Comparison of ENCODE assay signal across 20 mouse cellular contexts in the genomic region with DNA sequence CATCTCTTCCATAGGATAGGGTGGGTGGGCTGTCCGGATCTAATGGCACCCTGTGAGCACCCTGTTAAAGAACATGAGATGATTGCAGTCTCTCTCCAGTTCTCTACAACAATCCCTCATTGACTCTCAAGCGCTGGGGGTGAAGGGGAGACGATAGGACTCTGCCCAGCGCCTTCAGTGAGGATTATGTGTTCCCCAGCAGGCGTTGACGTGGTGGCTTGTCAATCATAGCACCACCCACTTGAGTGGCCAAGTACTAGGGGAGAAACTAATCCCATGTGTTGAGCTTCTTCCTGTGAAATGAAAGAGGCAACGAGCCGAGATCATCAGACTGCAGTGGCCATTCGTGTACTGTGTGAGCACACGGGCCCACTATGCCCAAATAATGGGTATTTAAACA. TPM values are rescaled to one million over a fixed set of nuclear protein-coding genes. Genes with fewer than 3 reads are reported as not detected.
DNase-seq lines count a peak whose midpoint lies in the region; ATAC-seq lines count a peak whose summit lies in the region.
"Had no signal": no experiment of that assay in that cellular context is flagged by ENCODE, and none has a peak within 500 bp of the region (broad histone marks: within the 10 kb centered on the region; RNA-seq: fewer than 3 reads in every experiment).

No protein-coding gene starts in this region.

- H3K9ac ChIP-seq in heart, embryonic 11.5 days (ENCODE audit: low read depth, low read length): no peak overlapping the region
- H3K9ac ChIP-seq in liver, embryonic 16.5 days (ENCODE audit: low read depth, low read length): no peak overlapping the region
- no peak overlapping the region for H3K9ac ChIP-seq in heart, embryonic 16.5 days (ENCODE audit: low read length)
- H3K9ac ChIP-seq: embryonic facial prominence, embryonic 13.5 days; forebrain, embryonic 13.5 days; forebrain, postnatal 0 days; hindbrain, embryonic 12.5 days had no signal

- 0 out of 2 replicates have a peak, but pooled peaks have one; percentile 46 for ATAC-seq in heart, embryonic 11.5 days (replicated peaks; ENCODE audit: insufficient number of reproducible peaks, low FRiP score, low TSS enrichment)
- ATAC-seq in liver, embryonic 16.5 days (ENCODE audit: low read depth): no peak
- peak; percentile 66 for ATAC-seq in heart, embryonic 16.5 days (replicated peaks; ENCODE audit: extremely low read depth, insufficient read depth, low FRiP score)
- ATAC-seq: forebrain, embryonic 13.5 days; forebrain, postnatal 0 days; hindbrain, embryonic 16.5 days had no signal

- no peak overlapping the region for H3K27ac ChIP-seq in heart, embryonic 11.5 days (ENCODE audit: low read depth, low read length)
- H3K27ac ChIP-seq in liver, embryonic 16.5 days (ENCODE audit: low read length): peak overlapping the region; percentile 30
- 0 out of 2 replicates have a peak overlapping the region, but pooled peaks have one; percentile 3 for H3K27ac ChIP-seq in heart, embryonic 16.5 days (ENCODE audit: low read length)
- H3K27ac ChIP-seq: embryonic facial prominence, embryonic 13.5 days; forebrain, embryonic 13.5 days; hindbrain, embryonic 12.5 days had no signal

- 41% methylated on average over 10 of the region's 10 CpGs for WGBS in heart, embryonic 11.5 days (ENCODE audit: insufficient replicate concordance)
- WGBS in liver, embryonic 16.5 days (ENCODE audit: insufficient replicate concordance): 78% methylated on average over 10 of the region's 10 CpGs
- 51% methylated on average over 10 of the region's 10 CpGs for WGBS in heart, embryonic 16.5 days

- H3K9me3 ChIP-seq in heart, embryonic 11.5 days (replicated peaks; ENCODE audit: control insufficient read depth, low read length): no peaks in the 10 kb centered on the region
- H3K9me3 ChIP-seq in liver, embryonic 16.5 days (replicated peaks; ENCODE audit: control insufficient read depth, low read length): no peaks in the 10 kb centered on the region
- H3K9me3 ChIP-seq in heart, embryonic 16.5 days (replicated peaks; ENCODE audit: control insufficient read depth, low read length): peaks cover 3% of the 10 kb centered on the region; the same call in 1 of the 2 replicates
- H3K9me3 ChIP-seq: embryonic facial prominence, embryonic 13.5 days; forebrain, embryonic 13.5 days; hindbrain, embryonic 12.5 days had no signal

- no peak overlapping the region; the same call in 1 of the 2 replicates for H3K4me2 ChIP-seq in heart, embryonic 11.5 days
- no peak overlapping the region for H3K4me2 ChIP-seq in liver, embryonic 16.5 days (ENCODE audit: low read depth, low read length)
- peak overlapping the region; percentile 25; the same call in 1 of the 2 replicates for H3K4me2 ChIP-seq in heart, embryonic 16.5 days (ENCODE audit: low read depth, low read length)
- H3K4me2 ChIP-seq: embryonic facial prominence, embryonic 13.5 days; forebrain, embryonic 13.5 days; hindbrain, embryonic 12.5 days had no signal

- no peaks in the 10 kb centered on the region for H3K27me3 ChIP-seq in heart, embryonic 11.5 days (ENCODE audit: control insufficient read depth, insufficient read depth, low read length)
- no peaks in the 10 kb centered on the region for H3K27me3 ChIP-seq in liver, embryonic 16.5 days (ENCODE audit: control insufficient read depth, insufficient read depth, low read depth, low read length)
- no peaks in the 10 kb centered on the region for H3K27me3 ChIP-seq in heart, embryonic 16.5 days (ENCODE audit: control insufficient read depth, insufficient read depth, low read length)
- H3K27me3 ChIP-seq: embryonic facial prominence, embryonic 13.5 days; forebrain, embryonic 13.5 days; hindbrain, embryonic 12.5 days had no signal

- H3K36me3 ChIP-seq in heart, embryonic 11.5 days (ENCODE audit: control insufficient read depth, insufficient read depth, low read length): no peaks in the 10 kb centered on the region
- H3K36me3 ChIP-seq in liver, embryonic 16.5 days (ENCODE audit: control insufficient read depth, insufficient read depth): no peaks in the 10 kb centered on the region; the same call in 1 of the 2 replicates
- H3K36me3 ChIP-seq in heart, embryonic 16.5 days (ENCODE audit: control insufficient read depth, insufficient read depth): no peaks in the 10 kb centered on the region
- H3K36me3 ChIP-seq: embryonic facial prominence, embryonic 13.5 days; hindbrain, embryonic 12.5 days had no signal

- peaks cover 39% of the 10 kb centered on the region for H3K4me1 ChIP-seq in heart, embryonic 11.5 days (ENCODE audit: control insufficient read depth, insufficient read depth, low read length)
- peaks cover 30% of the 10 kb centered on the region for H3K4me1 ChIP-seq in liver, embryonic 16.5 days (ENCODE audit: control insufficient read depth, low read depth, low read length)
- peaks cover 53% of the 10 kb centered on the region for H3K4me1 ChIP-seq in heart, embryonic 16.5 days (ENCODE audit: control insufficient read depth, insufficient read depth, low read length)

- no peak overlapping the region for H3K4me3 ChIP-seq in heart, embryonic 11.5 days (ENCODE audit: low read depth, low read length)
- H3K4me3 ChIP-seq in liver, embryonic 16.5 days (ENCODE audit: low read depth, low read length): no peak overlapping the region
- H3K4me3 ChIP-seq in heart, embryonic 16.5 days (ENCODE audit: low read length): no peak overlapping the region
- H3K4me3 ChIP-seq: embryonic facial prominence, embryonic 13.5 days; forebrain, embryonic 13.5 days; hindbrain, embryonic 12.5 days had no signal

- DNase-seq in heart, postnatal 25 days (ENCODE audit: low spot score): no peak
- DNase-seq in liver: no peak
- DNase-seq in gastrocnemius, postnatal 10 days: no peak
- no peak for DNase-seq in kidney, postnatal 4 days
- DNase-seq: adrenal gland, adult 2 months; adrenal gland, postnatal 25 days; cerebellum, adult 18-20 months; cerebellum, adult 9-11 months; cerebellum, postnatal 36 days; forebrain, postnatal 0 days; gastrocnemius, postnatal 25 days; kidney, adult 11 months; kidney, adult 9 months had no signal

- intact Hi-C loops in heart, postnatal 25 days (cut with DNase I): no loop called here

RNA-seq across cellular contexts. Expression of gene Tbc1d7, which starts 54.7 kb away (rescaled TPM):
- 51.1 and 54.2 TPM in 2 replicates for polyA plus RNA-seq in heart, embryonic 11.5 days (2014; fragmentation: Nextera tagmentation; extraction: Ambion mirVana)
- total RNA-seq in heart, postnatal 25 days (2021): 10 to 100 TPM; 35.9 to 43.0 TPM
- polyA plus RNA-seq in liver, embryonic 16.5 days (2015; fragmentation: Nextera tagmentation; extraction: Ambion mirVana): 10.4 TPM in 2 replicates
- polyA plus RNA-seq in heart, embryonic 16.5 days (2015; fragmentation: Nextera tagmentation; extraction: Ambion mirVana): 57.7 and 57.8 TPM in 2 replicates
- total RNA-seq in gastrocnemius, postnatal 10 days (2021): 10 to 100 TPM; 26.8 to 28.3 TPM
